Mouse (Mus musculus) midbrain, embryonic 14.5 days (tissue): ENCODE results near the gene Gm20696. TPM values are rescaled to one million over a fixed set of nuclear protein-coding genes. Genes with fewer than 3 reads are reported as not detected.

Experiments
- ATAC-seq: fragments of 200-750 bp; cut with Nextera tagmentation; 2 replicates; pipeline ENCODE4 v1.8.0; 2017; ENCODE audit warnings: moderate number of reproducible peaks, moderate library complexity; ENCODE audit not compliant: low FRiP score, low TSS enrichment
- DNase-seq: peaks from one replicate; pipeline ENCODE4 v3.0.0-alpha.2; 2015
- H3K27ac ChIP-seq: fragments of 300-500 bp; sonication (generic); replicated peaks from 2 replicates; pipeline ENCODE4 v1.5.1; 2014; ENCODE audit warnings: mild to moderate bottlenecking, low read depth, low read length, moderate library complexity
- H3K27me3 ChIP-seq: fragments of 300-500 bp; sonication (generic); 2 replicates; pipeline ENCODE4 v1.6.1; 2014; ENCODE audit warnings: low read length, control low read depth, mixed read lengths; ENCODE audit not compliant: control insufficient read depth, insufficient read depth
- H3K36me3 ChIP-seq: fragments of 300-500 bp; sonication (generic); 2 replicates; pipeline ENCODE4 v1.6.1; 2014; ENCODE audit warnings: low read length, control low read depth; ENCODE audit not compliant: control insufficient read depth, insufficient read depth
- H3K4me1 ChIP-seq: fragments of 300-500 bp; sonication (generic); 2 replicates; pipeline ENCODE4 v1.6.1; 2014; ENCODE audit warnings: mild to moderate bottlenecking, antibody characterized with exemption, low read length, control low read depth; ENCODE audit not compliant: control insufficient read depth, insufficient read depth
- H3K4me2 ChIP-seq: fragments of 300-500 bp; sonication (generic); 2 replicates; pipeline ENCODE4 v1.6.1; 2014; ENCODE audit warnings: mild to moderate bottlenecking, low read length, moderate library complexity
- H3K4me3 ChIP-seq: fragments of 300-500 bp; sonication (generic); replicated peaks from 2 replicates; pipeline ENCODE4 v1.5.1; 2014; ENCODE audit warnings: low read depth, low read length
- H3K9ac ChIP-seq: fragments of 300-500 bp; sonication (generic); replicated peaks from 2 replicates; pipeline ENCODE4 v1.6.1; 2014; ENCODE audit warnings: mild to moderate bottlenecking, low read length, moderate library complexity
- H3K9me3 ChIP-seq: fragments of 300-500 bp; sonication (generic); 2 replicates; pipeline ENCODE4 v1.6.1; 2016; ENCODE audit warnings: low read length, control low read depth, mixed read lengths; ENCODE audit not compliant: control insufficient read depth
- WGBS: fragments of 180-500 bp; shearing (Covaris S2); extraction: QIAGEN DNeasy Blood & Tissue Kit; methylation state at CpG from one replicate; pipeline ENCODE4 v1.1.7; 2014; 5-methylcytosine and 5-hydroxymethylcytosine counted together
- polyA plus RNA-seq: library from polyadenylated mRNA; unstranded; fragments of >200 nt; fragmentation: Nextera tagmentation; extraction: Ambion mirVana; gene quantifications from 2 replicates; pipeline ENCODE4 v1.2.1, GENCODE M21; 2014

Gene Gm20696
- polyA plus RNA-seq, 1 experiment from 2014 or later = 4.0 TPM

GRCm38 (mm10) chr6:99347836-99348235 is 318.8 kb downstream of the Gm20696 start:
- peak; percentile 18 for DNase-seq
- ATAC-seq = no peak
- Histone ChIP-seq H3K4me1 (no peaks in the 10 kb centered on the region), H3K4me3 (no peak overlapping the region), H3K9me3 (no peaks in the 10 kb centered on the region), H3K9ac (no peak overlapping the region), H3K36me3 (no peaks in the 10 kb centered on the region), H3K27ac (no peak overlapping the region), H3K4me2 (no peak overlapping the region), H3K27me3 (no peaks in the 10 kb centered on the region)
- 50% methylated on average over 10 of the region's 10 CpGs for WGBS

GRCm38 (mm10) chr6:99344966-99345365 is 321.6 kb downstream of the Gm20696 start:
- no peaks in the 10 kb centered on the region for H3K36me3 ChIP-seq
- WGBS = 95% methylated on average over 7 of the region's 7 CpGs
- no peak overlapping the region for H3K27ac ChIP-seq
- no peak overlapping the region for H3K4me2 ChIP-seq
- no peak overlapping the region for H3K4me3 ChIP-seq
- no peak overlapping the region for H3K9ac ChIP-seq
- H3K27me3 ChIP-seq = no peaks in the 10 kb centered on the region
- H3K9me3 ChIP-seq = no peaks in the 10 kb centered on the region
- ATAC-seq = no peak
- DNase-seq = no peak
- H3K4me1 ChIP-seq = no peaks in the 10 kb centered on the region

- WGBS = 97% methylated on average over 3 of the region's 3 CpGs
- DNase-seq (no peak), ATAC-seq (no peak)
- Histone ChIP-seq H3K27me3 (no peaks in the 10 kb centered on the region), H3K9me3 (no peaks in the 10 kb centered on the region), H3K4me3 (no peak overlapping the region), H3K9ac (no peak overlapping the region), H3K4me2 (no peak overlapping the region), H3K27ac (no peak overlapping the region), H3K4me1 (0 out of 2 replicates have a peak, but pooled peaks cover 1% of the 10 kb centered on the region), H3K36me3 (no peaks in the 10 kb centered on the region)
Observed at GRCm38 (mm10) chr6:99344357-99344756, 322.2 kb downstream of the Gm20696 start.

- Histone ChIP-seq H3K27ac (no peak overlapping the region), H3K27me3 (no peaks in the 10 kb centered on the region), H3K9ac (no peak overlapping the region), H3K36me3 (no peaks in the 10 kb centered on the region), H3K9me3 (no peaks in the 10 kb centered on the region), H3K4me3 (no peak overlapping the region), H3K4me2 (no peak overlapping the region), H3K4me1 (peaks cover 6% of the 10 kb centered on the region; the same call in 1 of the 2 replicates)
- DNase-seq (no peak), ATAC-seq (no peak)
- 93% methylated on average over 3 of the region's 3 CpGs for WGBS
Observed at GRCm38 (mm10) chr6:99343815-99344214, 322.8 kb downstream of the Gm20696 start.

- no peak overlapping the region for H3K4me2 ChIP-seq
- H3K4me1 ChIP-seq = peaks cover 6% of the 10 kb centered on the region; the same call in 1 of the 2 replicates
- 98% methylated on average over 3 of the region's 3 CpGs for WGBS
- no peaks in the 10 kb centered on the region for H3K36me3 ChIP-seq
- no peak overlapping the region for H3K27ac ChIP-seq
- no peaks in the 10 kb centered on the region for H3K27me3 ChIP-seq
- DNase-seq (no peak), ATAC-seq (no peak)
- no peak overlapping the region for H3K9ac ChIP-seq
- no peaks in the 10 kb centered on the region for H3K9me3 ChIP-seq
- H3K4me3 ChIP-seq = no peak overlapping the region
Observed at GRCm38 (mm10) chr6:99342416-99342815, 324.2 kb downstream of the Gm20696 start.

- WGBS = 94% methylated on average over 4 of the region's 4 CpGs
Observed at GRCm38 (mm10) chr6:99340902-99341301, 325.7 kb downstream of the Gm20696 start.

GRCm38 (mm10) chr6:99339986-99340721 is 326.4 kb downstream of the Gm20696 start:
- Histone ChIP-seq H3K9me3 (no peaks in the 10 kb centered on the region), H3K9ac (no peak overlapping the region), H3K4me2 (no peak overlapping the region), H3K4me1 (peaks cover 6% of the 10 kb centered on the region; the same call in 1 of the 2 replicates), H3K36me3 (no peaks in the 10 kb centered on the region), H3K27ac (no peak overlapping the region), H3K4me3 (no peak overlapping the region), H3K27me3 (no peaks in the 10 kb centered on the region)
- DNase-seq = no peak
- ATAC-seq = no peak
- WGBS = 89% methylated on average over 10 of the region's 10 CpGs

More at GRCm38 (mm10) chr6:99340902-99341301, 325.7 kb downstream of the Gm20696 start:
- peaks cover 6% of the 10 kb centered on the region; the same call in 1 of the 2 replicates for H3K4me1 ChIP-seq
- no peak overlapping the region for H3K4me3 ChIP-seq
- H3K36me3 ChIP-seq = no peaks in the 10 kb centered on the region
- no peak overlapping the region for H3K27ac ChIP-seq
- H3K9ac ChIP-seq = no peak overlapping the region
- ATAC-seq (no peak), DNase-seq (no peak)
- no peak overlapping the region for H3K4me2 ChIP-seq
- no peaks in the 10 kb centered on the region for H3K9me3 ChIP-seq
- H3K27me3 ChIP-seq = no peaks in the 10 kb centered on the region

GRCm38 (mm10) chr6:99339343-99339620 is 327.3 kb downstream of the Gm20696 start:
- WGBS = 48% methylated on average over 5 of the region's 5 CpGs
- no peak overlapping the region for H3K4me2 ChIP-seq
- no peak overlapping the region for H3K4me3 ChIP-seq
- no peaks in the 10 kb centered on the region for H3K9me3 ChIP-seq
- DNase-seq (peak; percentile 30), ATAC-seq (no peak)
- peaks cover 6% of the 10 kb centered on the region; the same call in 1 of the 2 replicates for H3K4me1 ChIP-seq
- no peaks in the 10 kb centered on the region for H3K36me3 ChIP-seq
- no peaks in the 10 kb centered on the region for H3K27me3 ChIP-seq
- no peak overlapping the region for H3K9ac ChIP-seq
- H3K27ac ChIP-seq = no peak overlapping the region
